Mouse (Mus musculus) heart, postnatal 14 days (tissue): Measurements from ENCODE around the gene Naa40. TPM values are rescaled to one million over a fixed set of nuclear protein-coding genes. Genes with fewer than 3 reads are reported as not detected.

Source experiments
- DNase-seq, 2 experiments: peaks; one replicate each; pipeline ENCODE4 v3.0.0; 2021 to 2022
- intact Hi-C: fragments of 180-260 bp; cut with DNase I; formaldehyde crosslinking; loops from one replicate; pipeline ENCODE4 v1.15.1; 2025
- long read RNA-seq, 2 experiments: library from polyadenylated mRNA; stranded (forward); transcript quantifications; one replicate each; pipeline ENCODE4 v2.0.0; 2021
- total RNA-seq, 2 experiments: library from RNA; stranded (reverse); gene quantifications; 2 replicates each; pipeline ENCODE4 v1.2.3; 2021

The Naa40 gene
- total RNA-seq = 10 to 100 TPM; 19.9 to 20.3 TPM
- long read RNA-seq, experiment 1, full-length matches to known transcripts = 22 of 25 reads
- long read RNA-seq, experiment 1, partial matches to known transcripts = 0 of 25 reads
- long read RNA-seq, experiment 1, other reads (novel, unspliced or antisense) = 3 of 25 reads
- long read RNA-seq, experiment 2, full-length matches to known transcripts = 32 of 35 reads
- long read RNA-seq, experiment 2, partial matches to known transcripts = 0 of 35 reads
- long read RNA-seq, experiment 2, other reads (novel, unspliced or antisense) = 3 of 35 reads

DNA sequence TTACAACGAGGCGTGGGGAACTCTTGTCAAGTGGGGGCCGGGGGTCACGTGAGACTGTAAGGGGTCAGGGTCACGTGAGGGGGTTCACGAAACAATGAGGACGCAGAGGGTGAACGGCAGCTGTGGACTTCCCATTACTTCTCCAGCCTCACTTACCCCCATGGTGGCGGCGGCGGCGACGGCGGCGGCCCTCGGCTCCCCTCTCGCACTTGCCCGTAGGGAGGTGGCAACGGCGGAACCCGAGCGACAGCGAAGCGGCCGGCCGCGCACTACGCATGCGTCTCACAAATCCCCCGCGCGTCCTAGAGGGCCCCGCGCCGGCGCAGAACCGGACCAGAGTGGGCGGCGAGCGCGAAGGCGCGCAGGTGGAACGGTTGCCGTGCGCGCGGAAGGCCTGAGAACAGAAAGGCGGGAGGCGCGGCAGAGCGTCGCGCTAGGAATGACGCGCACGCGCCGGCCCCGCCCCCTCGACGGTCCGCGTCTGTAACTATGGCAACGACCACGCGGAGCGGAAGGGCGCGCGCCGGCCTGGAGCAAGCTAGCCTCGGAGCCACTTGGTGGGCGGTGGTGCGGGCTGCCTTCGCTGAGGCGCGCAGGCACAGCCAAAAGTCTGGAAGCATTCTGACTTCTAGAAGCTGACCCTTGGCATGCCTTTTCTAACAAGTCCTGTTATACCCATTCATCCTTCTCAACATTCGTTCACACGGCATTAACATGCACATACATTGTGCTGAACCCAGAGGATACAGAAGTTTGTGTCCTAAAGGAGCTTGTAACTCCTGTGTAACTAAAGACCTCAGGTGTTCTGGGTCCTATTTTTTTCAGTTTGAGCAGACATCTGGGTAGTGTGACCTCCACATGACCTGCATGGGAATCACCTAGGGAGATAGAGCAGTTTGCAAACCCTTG, at the start of gene Naa40:
Naa40 (minus strand) TSS at position 402 of the 909 bp plus-strand sequence.
- intact Hi-C loops = loop anchor here (2.0 kb wide), 1 partner anchor 26 kb away; the partner anchor contains the start of gene Rcor2
- DNase-seq = peak; percentile 96 to 97

DNA sequence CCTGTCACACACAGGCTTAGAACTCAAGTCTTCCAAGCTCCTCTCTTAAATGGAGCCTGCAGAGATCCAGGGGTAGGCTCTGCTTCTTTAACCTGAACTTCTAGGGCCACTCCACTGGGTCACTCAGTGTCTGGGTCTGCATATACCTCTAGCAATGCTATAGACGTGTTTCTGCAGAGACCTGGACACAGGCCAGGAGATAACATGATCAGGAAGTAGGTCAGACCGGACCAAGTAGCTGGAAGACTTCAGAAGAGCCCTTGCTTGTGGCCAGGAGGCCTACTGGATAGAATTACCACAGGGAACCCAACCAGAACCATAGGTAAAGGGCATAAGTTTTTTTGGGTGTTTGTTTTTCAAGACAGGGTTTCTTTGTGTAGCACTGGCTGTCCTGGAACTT, 48.8 kb upstream of the Naa40 start:
- intact Hi-C loops = no loop called here

DNA sequence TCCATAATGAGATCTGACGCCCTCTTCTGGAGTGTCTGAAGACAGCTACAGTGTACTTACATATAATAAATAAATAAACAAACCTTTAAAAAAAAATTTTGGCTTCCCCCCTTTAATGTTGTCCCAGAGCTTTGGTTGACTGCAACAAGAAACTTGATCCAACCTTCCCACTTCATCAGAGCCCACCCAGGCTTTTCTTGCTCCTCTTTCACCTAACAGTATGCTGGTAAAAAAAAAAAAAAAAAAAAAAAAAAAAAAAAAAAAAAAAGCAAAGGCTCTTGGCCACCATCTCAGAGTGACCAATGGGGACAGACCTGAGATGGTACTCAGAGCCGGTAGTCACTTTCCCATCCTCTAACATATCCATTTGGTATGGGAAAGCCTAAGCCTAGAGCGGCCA, 47.3 kb upstream of the Naa40 start:
- no peak for DNase-seq
- intact Hi-C loops = no loop called here

More for the DNA sequence above, 48.8 kb upstream of the Naa40 start:
- DNase-seq = no peak

DNA sequence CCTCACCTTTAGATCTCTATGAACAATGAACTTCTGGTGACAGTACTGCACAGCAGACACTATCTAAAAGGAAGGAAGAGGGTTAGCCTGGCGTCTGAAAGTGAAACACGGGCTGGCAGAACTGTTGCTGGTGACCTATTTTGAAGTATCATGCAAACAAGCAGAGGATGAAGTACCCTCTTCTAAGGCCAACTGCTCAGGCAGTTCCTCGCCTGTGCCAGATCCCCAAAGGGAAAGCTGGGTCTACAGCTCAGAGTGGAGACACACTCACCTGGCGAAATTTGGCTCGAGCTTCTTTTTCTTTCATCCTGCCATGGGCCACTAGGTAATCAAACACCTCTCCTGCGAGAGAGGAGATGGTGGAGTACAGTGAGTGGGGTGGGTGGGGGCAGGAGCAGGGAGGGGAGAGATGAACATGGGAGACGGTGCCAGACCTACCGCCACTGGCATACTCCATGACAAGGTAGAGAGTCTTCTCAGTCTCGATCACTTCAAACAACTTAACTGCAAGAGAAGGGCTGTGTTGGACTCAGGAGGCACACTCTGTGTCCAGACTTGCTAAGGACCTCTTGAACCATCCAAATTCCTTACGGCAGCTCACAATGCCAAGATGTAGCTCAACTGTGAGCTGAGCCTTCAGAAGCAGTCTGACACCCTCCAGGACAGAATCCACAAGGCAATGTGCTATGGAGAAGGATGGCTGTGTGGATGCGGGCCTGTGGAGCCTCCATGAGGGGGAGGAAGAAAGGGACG, 45.8 kb upstream of the Naa40 start:
- intact Hi-C loops = no loop called here
- DNase-seq = no peak

DNA sequence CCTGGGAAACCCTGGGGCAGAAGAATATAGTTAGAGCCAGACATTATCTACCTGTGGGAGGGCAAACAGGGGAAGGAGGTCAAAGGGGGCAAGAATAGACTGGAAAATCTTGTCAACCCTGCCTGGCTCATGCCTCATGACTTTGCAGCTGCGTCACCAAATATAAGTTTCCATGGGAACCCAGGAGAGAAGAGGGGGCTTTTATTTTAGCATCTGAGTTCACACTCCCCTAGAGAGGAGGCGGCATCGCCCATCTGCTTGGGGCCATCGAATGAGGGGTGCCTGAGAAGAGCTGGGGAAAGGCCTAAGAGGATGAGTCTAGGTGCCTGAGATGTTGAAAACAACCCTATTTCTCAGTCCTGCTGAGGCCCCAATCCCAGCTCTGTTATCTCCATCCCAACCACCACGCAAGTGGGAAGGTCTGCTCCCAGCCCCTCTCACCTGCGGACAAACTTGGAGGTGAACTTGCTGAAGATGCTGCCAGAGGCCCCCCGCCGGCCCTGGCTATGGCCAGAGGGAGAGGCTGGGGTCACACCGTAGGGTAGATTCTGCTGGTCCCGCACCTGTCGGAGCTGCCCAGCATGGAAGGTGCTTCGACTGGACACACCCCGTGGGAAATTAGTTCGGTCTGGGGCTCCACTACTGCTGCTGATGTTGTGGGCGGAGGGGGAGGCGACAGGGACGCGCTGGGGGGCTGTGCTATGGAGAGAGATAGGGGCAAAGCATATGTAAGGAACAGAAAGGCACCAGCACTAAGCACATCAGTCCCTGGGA, 39.8 kb upstream of the Naa40 start:
- intact Hi-C loops = loop anchor here (5.0 kb wide), 1 partner anchor 137 kb away; the partner anchor contains the start of gene 2700081O15Rik
- no peak for DNase-seq

DNA sequence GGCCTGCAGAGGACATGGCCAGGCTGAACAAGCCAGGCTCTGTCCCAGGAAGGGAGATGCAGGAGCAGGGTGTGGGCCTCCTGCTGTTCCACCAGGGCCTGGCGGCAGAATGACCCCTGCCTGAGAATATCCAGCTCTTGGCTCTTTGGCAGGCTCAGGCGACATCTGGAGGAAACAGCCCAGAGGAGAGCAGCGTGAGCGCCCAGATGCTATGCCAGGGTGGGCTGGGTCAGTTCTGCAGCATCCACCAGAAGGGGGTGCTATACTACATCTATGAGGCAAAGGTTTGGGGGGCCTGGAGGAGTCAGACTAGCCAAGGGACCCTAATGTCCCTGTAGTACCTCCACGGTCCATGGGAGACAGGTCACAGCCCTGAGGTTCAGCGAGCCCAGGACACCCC, 38.1 kb upstream of the Naa40 start:
- DNase-seq = peak; percentile 60 to 79
- intact Hi-C loops = loop anchor here (2.0 kb wide), 1 partner anchor 66 kb away; no protein-coding TSS in a partner anchor

DNA sequence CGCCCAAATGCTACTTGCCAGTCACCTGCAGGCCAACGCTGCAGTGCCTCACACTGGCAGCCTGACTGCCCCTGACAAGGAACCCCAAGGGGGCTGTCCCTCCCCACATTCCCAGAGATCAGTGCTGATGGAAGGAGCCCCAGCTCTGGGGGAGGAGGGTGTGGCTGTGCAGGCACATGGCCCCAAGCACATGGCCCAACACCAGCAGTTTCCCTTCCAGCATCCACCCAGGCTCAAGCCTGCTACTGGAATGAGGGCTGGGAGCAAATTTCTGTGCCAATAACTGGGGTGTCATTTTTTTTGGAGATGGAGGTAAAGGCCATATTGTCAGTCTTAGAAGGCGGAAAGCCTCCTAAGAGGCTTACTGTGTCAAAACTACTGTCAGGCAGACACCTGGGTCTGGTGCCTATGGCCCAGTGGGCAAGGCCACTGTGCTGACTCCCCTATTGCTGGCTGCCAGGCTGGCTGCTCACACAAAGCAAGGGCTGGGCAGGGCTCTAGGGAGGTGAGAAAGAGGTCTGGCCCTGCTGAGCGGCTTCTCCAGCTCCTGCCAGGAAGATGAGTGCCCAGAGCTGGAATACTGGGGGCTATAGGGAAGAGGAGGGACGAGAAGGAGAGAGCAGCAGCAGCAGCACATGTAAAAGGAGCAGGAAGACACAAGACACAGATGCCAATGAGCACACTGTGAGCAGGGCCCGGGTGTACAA, 37.4 kb upstream of the Naa40 start:
- DNase-seq = no peak
- intact Hi-C loops = loop anchor here (2.0 kb wide), 1 partner anchor 66 kb away; no protein-coding TSS in a partner anchor

DNA sequence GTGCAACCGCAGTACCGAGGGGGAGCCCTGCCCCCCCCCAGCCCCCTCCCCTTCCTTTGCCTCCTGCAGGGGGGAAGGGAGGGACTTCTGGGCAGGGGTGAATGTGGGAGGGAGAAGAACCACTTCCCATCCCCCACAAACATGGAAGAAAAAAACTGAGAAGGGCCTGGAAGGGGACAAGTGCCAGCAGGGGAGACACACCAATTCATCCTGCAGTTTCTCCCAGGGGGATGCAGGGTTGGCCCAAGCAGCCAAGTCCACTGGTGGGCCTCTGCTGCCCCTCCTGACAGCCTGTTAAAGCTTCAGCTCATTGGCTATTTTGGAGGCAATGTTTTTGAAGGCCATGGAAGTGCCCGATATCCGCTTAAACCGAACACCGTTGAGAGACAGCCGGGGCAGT, 35.8 kb upstream of the Naa40 start:
- no peak for DNase-seq
- intact Hi-C loops = no loop called here

DNA sequence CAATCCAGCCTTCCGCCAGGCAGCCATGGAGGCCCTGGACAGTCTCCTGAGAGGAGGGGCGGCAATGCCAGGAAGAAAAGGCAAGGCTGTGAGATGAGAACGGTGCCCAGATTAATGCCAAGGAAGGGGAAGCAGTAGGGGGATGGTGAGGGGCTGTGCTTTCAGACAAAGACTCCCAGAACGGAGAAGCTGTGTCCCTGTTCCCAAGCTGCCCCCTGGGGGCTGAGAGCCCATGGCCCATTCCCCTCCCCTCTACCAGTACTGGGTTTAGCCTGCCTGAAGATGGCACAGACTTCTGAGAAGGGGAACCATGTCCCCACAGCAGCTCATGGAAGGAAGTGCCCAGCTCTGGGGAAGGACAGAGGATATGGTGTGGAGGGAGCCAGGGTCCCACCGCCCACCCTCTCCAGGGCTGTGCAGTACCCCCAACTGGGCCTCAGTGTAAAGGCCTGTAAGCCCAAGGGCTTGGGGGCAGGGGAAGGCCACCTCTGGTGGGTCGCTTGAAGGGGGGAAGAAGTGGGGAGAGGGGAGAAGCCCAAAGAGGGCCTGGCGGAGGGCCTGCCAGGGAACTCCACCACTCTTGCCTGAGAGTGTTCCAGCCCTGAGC, 35.2 kb upstream of the Naa40 start:
- intact Hi-C loops = no loop called here
- DNase-seq = no peak

DNA sequence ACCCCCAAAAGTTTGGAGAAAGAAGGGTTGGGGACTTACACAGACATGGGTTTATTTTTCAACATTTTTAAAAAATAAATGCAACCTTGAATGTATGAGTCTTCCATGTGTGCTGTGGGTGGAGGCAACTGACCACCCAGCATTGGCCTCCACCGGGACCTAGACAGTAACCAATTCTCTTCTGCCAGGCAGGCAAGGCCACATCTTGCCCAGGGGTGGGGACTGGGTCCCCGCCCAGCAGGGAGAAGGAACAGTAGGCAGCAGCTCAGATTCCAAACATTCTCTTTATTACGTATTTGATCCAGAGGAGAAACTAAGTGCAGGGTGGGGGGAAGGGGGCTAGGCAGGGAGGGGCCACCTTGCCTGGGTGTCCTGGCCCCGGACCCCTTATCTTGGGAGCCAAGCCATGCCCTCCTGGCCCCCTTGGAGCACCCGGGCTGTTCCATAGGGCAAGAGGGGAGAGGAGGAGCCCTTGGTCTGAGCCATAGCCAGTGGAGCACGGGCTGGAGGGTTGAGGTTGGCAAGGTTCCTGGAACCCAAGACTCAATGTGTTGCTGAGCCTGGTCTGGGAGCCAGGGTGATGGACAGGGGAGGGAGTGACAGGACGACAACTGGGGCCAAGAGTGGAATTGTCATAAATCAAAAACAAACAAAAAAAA, 34.3 kb upstream of the Naa40 start:
- no peak for DNase-seq
- intact Hi-C loops = no loop called here

DNA sequence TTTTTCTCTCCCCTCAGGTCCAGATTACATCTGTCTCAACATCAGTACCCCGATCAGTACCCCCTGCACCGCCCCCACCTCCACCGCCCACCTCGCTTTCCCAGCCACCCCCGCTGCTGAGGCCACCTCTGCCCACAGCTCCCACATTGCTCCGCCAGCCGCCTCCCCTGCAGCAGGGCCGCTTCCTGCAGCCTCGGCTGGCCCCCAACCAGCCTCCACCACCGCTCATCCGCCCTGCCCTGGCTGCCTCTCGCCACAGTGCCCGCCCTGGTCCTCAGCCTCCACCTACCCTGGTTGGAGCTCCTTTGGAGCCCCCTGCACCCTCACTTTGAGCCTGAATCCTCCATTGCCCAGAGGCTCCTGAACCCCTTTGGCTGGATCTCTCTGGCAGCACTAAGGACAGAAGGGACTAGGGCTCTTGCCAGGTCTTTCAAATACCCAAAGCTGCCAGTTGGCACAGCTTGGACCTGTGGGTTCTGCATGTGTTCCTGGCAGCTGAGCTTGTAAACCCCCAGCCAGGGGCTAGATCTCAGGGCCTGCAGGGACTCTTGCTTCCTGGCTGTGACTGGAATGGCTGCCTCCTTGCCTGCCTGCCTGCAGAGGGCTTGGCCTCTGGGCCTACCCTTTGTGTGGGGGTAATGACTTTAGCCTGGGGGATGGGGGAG, 33.5 kb upstream of the Naa40 start:
- intact Hi-C loops = no loop called here
- peak in 1 of 2 experiments; percentile 51 for DNase-seq

DNA sequence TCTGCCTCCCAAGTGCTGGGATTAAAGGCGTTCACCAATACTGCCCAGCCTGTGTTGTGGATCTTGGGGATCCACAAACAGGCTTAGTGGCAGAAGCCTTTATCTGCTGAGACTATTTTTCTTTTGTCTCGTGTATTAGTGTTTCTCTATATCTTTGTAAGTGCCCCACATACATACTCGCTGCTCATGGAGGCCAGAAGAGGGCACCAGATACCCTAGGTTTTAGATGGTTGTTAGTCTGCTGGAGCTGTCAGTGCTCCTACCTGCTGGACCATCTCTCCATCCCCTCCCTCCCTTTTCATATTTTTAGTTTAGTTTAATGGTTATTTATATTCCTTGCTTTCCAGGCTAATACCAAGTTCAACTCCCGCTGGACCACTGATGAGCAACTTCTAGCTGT, 32.5 kb upstream of the Naa40 start:
- intact Hi-C loops = no loop called here
- DNase-seq = no peak

DNA sequence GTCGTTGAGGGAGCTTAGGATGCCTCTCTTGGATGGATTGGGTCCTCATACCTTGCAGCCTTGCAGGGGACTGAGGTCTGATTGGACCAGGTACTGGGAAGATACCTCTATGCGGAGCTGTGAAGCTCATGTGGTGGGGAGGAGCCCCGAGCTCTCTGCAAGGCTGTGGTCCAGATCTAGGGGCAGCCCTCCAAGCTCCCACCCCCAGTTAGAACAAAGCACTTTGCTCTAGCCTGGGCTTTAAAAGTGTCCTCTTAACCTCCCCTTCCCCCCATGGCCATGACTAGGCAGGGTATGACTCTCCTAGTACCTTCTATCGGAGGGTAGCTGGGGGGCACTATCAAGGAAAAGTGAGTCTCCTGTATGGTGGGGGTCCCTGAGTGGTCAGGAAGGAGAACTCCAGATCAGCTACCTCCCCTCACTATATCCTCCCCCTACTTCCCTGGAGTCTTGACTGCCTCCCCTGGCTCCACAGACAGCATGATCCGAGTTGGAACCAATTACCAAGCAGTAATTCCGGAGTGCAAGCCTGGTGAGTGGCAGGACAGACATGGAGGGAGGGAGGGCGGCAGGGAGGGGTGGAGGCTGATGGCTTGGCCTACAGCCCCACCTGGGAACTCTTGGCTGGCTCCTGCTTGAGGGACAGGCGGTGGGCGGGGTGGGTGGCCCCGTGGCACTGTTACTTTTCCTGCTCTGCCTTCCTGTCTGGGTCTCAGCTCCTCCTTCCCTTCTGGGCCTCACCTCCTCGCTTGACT, 28.5 kb upstream of the Naa40 start:
- intact Hi-C loops = loop anchor here (2.0 to 10.0 kb wide), 2 partner anchors 147 to 345 kb away; partner anchors contain the start of genes 2700081O15Rik and Hrasls5
- DNase-seq = peak in 1 of 2 experiments; percentile 55

DNA sequence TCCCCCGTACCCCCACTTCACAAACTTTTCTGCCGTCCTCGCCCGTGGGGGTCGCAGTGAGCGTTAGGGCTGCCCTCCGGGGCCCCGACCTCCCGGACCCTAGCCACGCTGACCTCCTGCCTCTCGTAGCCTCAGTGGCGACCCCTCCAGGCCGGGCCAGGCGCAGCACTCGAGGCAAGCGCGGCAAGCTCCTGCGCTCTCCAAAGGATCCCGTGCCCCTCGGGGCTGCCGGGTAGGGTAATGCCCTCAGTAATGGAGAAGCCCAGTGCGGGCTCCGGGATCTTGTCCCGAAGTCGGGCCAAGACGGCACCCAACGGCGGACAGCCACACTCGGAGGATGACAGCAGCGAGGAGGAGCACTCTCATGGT, 27.7 kb upstream of the Naa40 start:
- intact Hi-C loops = loop anchor here (2.0 to 10.0 kb wide), 2 partner anchors 148 to 346 kb away; partner anchors contain the start of genes 2700081O15Rik and Hrasls5
- peak; percentile 85 to 92 for DNase-seq

DNA sequence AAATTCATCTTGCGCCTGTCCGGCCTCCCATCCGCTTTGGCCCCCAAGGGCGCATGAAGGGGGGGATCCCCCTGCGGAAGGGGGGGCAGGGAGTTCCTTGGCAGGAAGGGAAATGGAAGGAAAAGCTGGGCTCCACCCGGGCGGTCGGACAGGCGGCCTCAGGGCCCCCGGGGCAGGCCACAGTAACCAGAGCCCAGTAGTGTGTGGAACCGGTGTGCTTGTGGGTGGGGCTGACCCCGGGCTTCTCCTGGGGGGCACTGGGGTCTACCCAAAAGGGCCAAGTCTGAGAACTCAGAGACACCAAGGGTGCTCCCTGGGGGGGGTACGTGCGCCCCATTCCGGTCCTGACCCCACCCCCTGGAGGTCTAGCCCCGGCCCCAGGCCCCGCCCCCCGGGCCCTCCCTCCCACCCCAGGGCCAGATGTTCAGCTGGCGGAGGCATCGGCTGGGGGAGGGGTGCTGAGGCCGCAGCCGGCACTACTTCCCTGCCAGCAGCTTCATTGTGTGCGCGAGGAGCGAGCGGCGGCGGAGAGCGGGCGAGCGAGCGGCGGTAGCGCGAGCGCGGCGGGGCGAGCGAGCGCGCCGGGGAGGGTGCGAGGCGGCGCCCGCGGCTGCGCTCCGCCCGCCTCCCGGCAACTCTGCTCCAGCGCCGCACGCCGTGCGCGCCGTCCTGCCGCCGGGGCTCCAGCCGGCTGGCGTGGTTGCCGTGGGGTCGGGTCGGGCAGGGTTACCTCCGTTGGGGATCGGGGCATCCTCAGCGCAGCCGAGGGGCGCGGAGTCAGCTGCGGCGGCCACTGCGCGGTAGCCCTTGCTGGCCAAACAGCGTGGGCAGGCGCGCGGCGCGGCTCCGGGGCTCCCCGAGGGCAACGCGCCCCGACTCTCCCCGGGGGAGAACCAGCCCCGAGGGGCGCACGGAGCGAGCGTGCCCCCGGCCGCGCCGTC, 27.1 kb upstream of the Naa40 start:
- DNase-seq = peak; percentile 90 to 91
- intact Hi-C loops = loop anchor here (2.0 to 10.0 kb wide), 3 partner anchors 27 to 347 kb away; partner anchors contain the start of genes 2700081O15Rik, Hrasls5 and Naa40
